Mouse (Mus musculus): ENCODE results near the gene Iglon5. TPM values are rescaled to one million over a fixed set of nuclear protein-coding genes. Genes with fewer than 3 reads are reported as not detected.

The Iglon5 gene
- total RNA-seq, 2 experiments from 2014 or later = 24.4 to 27.3 TPM

DNA sequence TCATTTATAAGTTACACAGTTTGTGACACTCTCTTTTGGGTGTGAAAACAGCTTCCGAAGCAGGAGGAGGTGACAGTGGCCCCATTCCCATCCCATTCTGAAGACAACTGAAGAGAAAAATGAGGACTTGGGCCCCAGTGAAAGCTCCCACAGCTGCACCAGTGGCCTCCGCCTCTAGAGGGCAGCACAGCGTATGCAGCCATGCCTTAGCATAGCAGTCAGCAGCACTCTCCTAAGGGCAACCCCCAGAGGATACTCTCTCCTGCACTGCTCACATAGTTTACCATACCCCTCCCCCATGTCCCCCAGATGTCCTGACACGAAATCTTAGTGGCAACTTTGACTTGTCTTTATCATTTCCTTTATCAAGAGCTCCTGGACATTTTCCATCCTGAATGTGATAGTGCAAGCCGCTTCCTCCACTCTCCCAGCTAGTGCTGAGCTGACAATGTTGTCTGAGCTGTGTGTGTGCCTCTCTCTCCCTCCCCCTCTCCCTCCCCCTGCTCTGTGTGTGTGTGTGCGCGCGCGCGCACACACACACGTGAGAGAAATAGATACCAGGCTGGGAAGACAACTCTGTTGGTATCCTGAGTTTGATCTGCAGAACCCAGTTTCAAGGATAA is 66.8 kb downstream of the Iglon5 start:
- H3K4me3 ChIP-seq = no peak overlapping the region
- no peak overlapping the region for H3K27ac ChIP-seq
- peak; percentile 79 to 91 for DNase-seq (ENCODE audit: extremely low spot score in 1 of 2, low spot score in 2 of 2)
- peak; percentile 100 for TF ChIP-seq CTCF (IDR thresholded peaks at IDR 0.05)
- intact Hi-C loops (cut with DNase I) = loop anchor here (1.0 kb wide), 2 partner anchors 43 to 72 kb away; no protein-coding TSS in a partner anchor

Small RNAs within 50 kb of the gene (microRNA-seq; reads per million reads assigned to microRNA genes)
- gene Mir7051 = 0 to 2.9 reads per million in 2 experiments

Other genes with a start within 250 kb of the Iglon5 start
- gene Zfp715, start 176.8 kb downstream of the Iglon5 start, total RNA-seq (2021) = 10 to 100 TPM; 21.6 to 23.6 TPM
- gene Siglecf, start 138.7 kb downstream of the Iglon5 start, total RNA-seq (2021) = under 1 TPM; 0.34 to 0.54 TPM
- not detected for gene Siglecg, start 81.9 kb downstream of the Iglon5 start, total RNA-seq (2021)
- gene Lim2, start 62.4 kb downstream of the Iglon5 start, total RNA-seq (2021) = not detected
- not detected for gene Nkg7, start 53.0 kb downstream of the Iglon5 start, total RNA-seq (2021)
- gene Cldnd2, start 49.3 kb downstream of the Iglon5 start, total RNA-seq (2021) = not detected
- gene Etfb, start 46.0 kb downstream of the Iglon5 start, total RNA-seq (2021) = 10 to 100 TPM; 58.2 TPM
- gene Gm45233, start 45.9 kb downstream of the Iglon5 start, total RNA-seq (2021) = under 1 TPM in 1 of 2 experiments, not detected in 1; 0.89 TPM
- 1 to 10 TPM in 1 of 2 experiments, under 1 TPM in 1; 0.89 to 1.2 TPM for gene Vsig10l, start 26.9 kb downstream of the Iglon5 start, total RNA-seq (2021)
- not detected for gene 4931406B18Rik, start 15.9 kb upstream of the Iglon5 start, total RNA-seq (2021)
- gene Cd33, start 54.4 kb upstream of the Iglon5 start, total RNA-seq (2021) = 1 to 10 TPM; 3.7 to 4.7 TPM
- 1 to 10 TPM; 5.2 to 5.5 TPM for gene Zfp658, start 72.2 kb upstream of the Iglon5 start, total RNA-seq (2021)
- 10 to 100 TPM; 14.5 to 16.2 TPM for gene Zfp719, start 89.5 kb upstream of the Iglon5 start, total RNA-seq (2021)
- gene Zfp819, start 117.1 kb upstream of the Iglon5 start, total RNA-seq (2021) = under 1 TPM; 0.16 to 0.25 TPM
- gene Ceacam18, start 144.6 kb upstream of the Iglon5 start, total RNA-seq (2021) = not detected
- gene Siglece, start 170.1 kb upstream of the Iglon5 start, total RNA-seq (2021) = 1 to 10 TPM; 1.3 to 1.5 TPM
- gene Ctu1, start 181.9 kb upstream of the Iglon5 start, total RNA-seq (2021) = 1 to 10 TPM; 8.5 to 8.9 TPM
- not detected for gene Klk14, start 200.3 kb upstream of the Iglon5 start, total RNA-seq (2021)
- gene Klk13, start 222.5 kb upstream of the Iglon5 start, total RNA-seq (2021) = not detected

All from left cerebral cortex, adult 2 months (tissue).